Mouse (Mus musculus) neural tube, embryonic 10.5 days (tissue): ENCODE measurements around the gene Arhgap10.

Experiments used
- DNase-seq: peaks from one replicate; pipeline ENCODE4 v3.0.0-alpha.2; 2017; ENCODE audit warnings: low spot score; ENCODE audit errors: extremely low spot score

The Arhgap10 gene

GRCm38 (mm10) chr8:77410394-77410793 is 107.4 kb downstream of the Arhgap10 start:
- DNase-seq, result no peak

- DNase-seq, result no peak
Observed at GRCm38 (mm10) chr8:77408527-77409215, 109.1 kb downstream of the Arhgap10 start.

- DNase-seq, result no peak
Observed at GRCm38 (mm10) chr8:77406846-77407245, 110.9 kb downstream of the Arhgap10 start.

- DNase-seq, result no peak
Observed at GRCm38 (mm10) chr8:77406444-77406843, 111.3 kb downstream of the Arhgap10 start.

- DNase-seq, result no peak
Observed at GRCm38 (mm10) chr8:77404017-77404416, 113.7 kb downstream of the Arhgap10 start.

GRCm38 (mm10) chr8:77401934-77402333 is 115.8 kb downstream of the Arhgap10 start:
- no peak for DNase-seq

GRCm38 (mm10) chr8:77401140-77401539 is 116.6 kb downstream of the Arhgap10 start:
- DNase-seq, result no peak

GRCm38 (mm10) chr8:77384080-77384479 is 133.7 kb downstream of the Arhgap10 start:
- DNase-seq, result no peak

GRCm38 (mm10) chr8:77383671-77384070 is 134.1 kb downstream of the Arhgap10 start:
- DNase-seq, result no peak

- DNase-seq, result no peak
Observed at GRCm38 (mm10) chr8:77380844-77381243, 136.9 kb downstream of the Arhgap10 start.

GRCm38 (mm10) chr8:77379300-77379699 is 138.5 kb downstream of the Arhgap10 start:
- peak; percentile 47 for DNase-seq

- DNase-seq, result no peak
Observed at GRCm38 (mm10) chr8:77376451-77376853, 141.3 kb downstream of the Arhgap10 start.

GRCm38 (mm10) chr8:77375999-77376398 is 141.8 kb downstream of the Arhgap10 start:
- DNase-seq, result no peak

GRCm38 (mm10) chr8:77371006-77371405 is 146.7 kb downstream of the Arhgap10 start:
- no peak for DNase-seq

GRCm38 (mm10) chr8:77370308-77370707 is 147.4 kb downstream of the Arhgap10 start:
- DNase-seq, result no peak

- DNase-seq, result no peak
Observed at GRCm38 (mm10) chr8:77369671-77370070, 148.1 kb downstream of the Arhgap10 start.

GRCm38 (mm10) chr8:77367091-77367490 is 150.7 kb downstream of the Arhgap10 start:
- DNase-seq, result no peak

GRCm38 (mm10) chr8:77366446-77366845 is 151.3 kb downstream of the Arhgap10 start:
- DNase-seq, result no peak

GRCm38 (mm10) chr8:77365990-77366389 is 151.8 kb downstream of the Arhgap10 start:
- no peak for DNase-seq

GRCm38 (mm10) chr8:77364472-77364871 is 153.3 kb downstream of the Arhgap10 start:
- DNase-seq, result no peak

GRCm38 (mm10) chr8:77360853-77361252 is 156.9 kb downstream of the Arhgap10 start:
- no peak for DNase-seq

GRCm38 (mm10) chr8:77360423-77360822 is 157.3 kb downstream of the Arhgap10 start:
- DNase-seq, result no peak

GRCm38 (mm10) chr8:77357126-77357525 is 160.6 kb downstream of the Arhgap10 start:
- DNase-seq, result no peak
